Mouse (Mus musculus) limb, embryonic 14.5 days (tissue): Measurements from ENCODE around the gene Epha2. TPM values are rescaled to one million over a fixed set of nuclear protein-coding genes. Genes with fewer than 3 reads are reported as not detected.

ENCODE experiments used
- ATAC-seq: fragments of 200-750 bp; cut with Nextera tagmentation; 2 replicates; pipeline ENCODE4 v1.8.0; 2017; ENCODE audit warnings: low read depth, moderate number of reproducible peaks, moderate TSS enrichment; ENCODE audit not compliant: low FRiP score
- DNase-seq: peaks from one replicate; pipeline ENCODE4 v3.0.0-alpha.2; 2015; ENCODE audit warnings: low spot score
- H3K27ac ChIP-seq: fragments of 300-500 bp; sonication (generic); replicated peaks from 2 replicates; pipeline ENCODE4 v1.5.1; 2014; ENCODE audit warnings: low read depth, mild to moderate bottlenecking, low read length, moderate library complexity, mixed read lengths
- H3K27me3 ChIP-seq: fragments of 300-500 bp; sonication (generic); 2 replicates; pipeline ENCODE4 v1.6.1; 2014; ENCODE audit warnings: low read length, mixed read lengths; ENCODE audit not compliant: control insufficient read depth, insufficient read depth
- H3K36me3 ChIP-seq: fragments of 300-500 bp; sonication (generic); 2 replicates; pipeline ENCODE4 v1.6.1; 2014; ENCODE audit warnings: mild to moderate bottlenecking, low read length, moderate library complexity, mixed read lengths; ENCODE audit not compliant: control insufficient read depth, insufficient read depth
- H3K4me1 ChIP-seq: fragments of 300-500 bp; sonication (generic); 2 replicates; pipeline ENCODE4 v1.6.1; 2014; ENCODE audit warnings: antibody characterized with exemption, low read length, mixed read lengths; ENCODE audit not compliant: control insufficient read depth, insufficient read depth
- H3K4me2 ChIP-seq: fragments of 300-500 bp; sonication (generic); replicated peaks from 2 replicates; pipeline ENCODE4 v1.6.1; 2014; ENCODE audit warnings: low read depth, mild to moderate bottlenecking, low read length, moderate library complexity; ENCODE audit not compliant: severe bottlenecking
- H3K4me3 ChIP-seq: fragments of 300-500 bp; sonication (generic); replicated peaks from 2 replicates; pipeline ENCODE4 v1.5.1; 2014; ENCODE audit warnings: low read length
- H3K9ac ChIP-seq: fragments of 300-500 bp; sonication (generic); 2 replicates; pipeline ENCODE4 v1.6.1; 2014; ENCODE audit warnings: mild to moderate bottlenecking, low read depth, low read length, moderate library complexity; ENCODE audit not compliant: severe bottlenecking
- H3K9me3 ChIP-seq: fragments of 300-500 bp; sonication (generic); 2 replicates; pipeline ENCODE4 v1.6.1; 2016; ENCODE audit warnings: low read length; ENCODE audit not compliant: control insufficient read depth
- POLR2A ChIP-seq: fragments of 200-500 bp; IDR thresholded peaks from 2 replicates; pipeline ENCODE4 v1.8.0; 2012; ENCODE audit warnings: inconsistent platforms, mild to moderate bottlenecking, moderate library complexity, borderline replicate concordance; ENCODE audit not compliant: insufficient read depth, insufficient read length; ENCODE audit errors: extremely low read depth
- WGBS: fragments of 180-500 bp; shearing (Covaris S2); extraction: QIAGEN DNeasy Blood & Tissue Kit; methylation state at CpG from one replicate; pipeline ENCODE4 v1.1.7; 2014; 5-methylcytosine and 5-hydroxymethylcytosine counted together
- polyA plus RNA-seq, 2 experiments: library from polyadenylated mRNA; depleted of rRNA in 1 of 2; stranded (reverse) in 1 of 2; unstranded in 1 of 2; fragments of >200 nt; fragmentation: Nextera tagmentation in 1 of 2; extraction: Ambion mirVana in 1 of 2; gene quantifications; 2 replicates each; pipeline versions ENCODE4 v1.2.1 to v1.2.3; 2012 to 2014

Gene Epha2
- polyA plus RNA-seq, 2 experiments, result 2.2 to 9.4 TPM

DNA sequence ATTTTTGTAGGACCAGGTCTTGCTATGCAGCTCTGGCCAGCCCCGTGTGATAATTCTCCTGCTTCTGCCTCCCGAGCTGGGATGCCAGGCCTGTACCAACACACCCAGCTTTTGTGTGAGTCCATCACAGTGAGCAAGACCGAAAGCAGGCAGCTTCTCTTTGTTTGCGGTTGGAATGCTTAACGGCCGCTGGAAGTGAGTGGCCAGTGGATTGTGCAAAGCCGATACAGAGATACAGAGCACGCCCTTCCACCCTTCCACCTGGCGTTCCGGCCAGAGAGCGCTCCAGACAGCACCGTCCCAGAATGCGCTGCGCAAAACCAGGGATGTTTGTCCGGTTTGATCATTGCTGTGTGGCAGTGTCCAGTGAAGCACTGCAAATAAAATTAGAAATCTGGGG is 21.7 kb upstream of the Epha2 start:
- Histone ChIP-seq H3K9me3 (no peaks in the 10 kb centered on the region), H3K4me2 (no peak overlapping the region), H3K27me3 (no peaks in the 10 kb centered on the region), H3K4me1 (peaks cover 10% of the 10 kb centered on the region; the same call in 1 of the 2 replicates), H3K36me3 (no peaks in the 10 kb centered on the region), H3K4me3 (no peak overlapping the region), H3K9ac (no peak overlapping the region), H3K27ac (no peak overlapping the region)
- ATAC-seq, result no peak
- 73% methylated on average over 15 of the region's 15 CpGs for WGBS
- TF ChIP-seq POLR2A, result no peak
- no peak for DNase-seq

DNA sequence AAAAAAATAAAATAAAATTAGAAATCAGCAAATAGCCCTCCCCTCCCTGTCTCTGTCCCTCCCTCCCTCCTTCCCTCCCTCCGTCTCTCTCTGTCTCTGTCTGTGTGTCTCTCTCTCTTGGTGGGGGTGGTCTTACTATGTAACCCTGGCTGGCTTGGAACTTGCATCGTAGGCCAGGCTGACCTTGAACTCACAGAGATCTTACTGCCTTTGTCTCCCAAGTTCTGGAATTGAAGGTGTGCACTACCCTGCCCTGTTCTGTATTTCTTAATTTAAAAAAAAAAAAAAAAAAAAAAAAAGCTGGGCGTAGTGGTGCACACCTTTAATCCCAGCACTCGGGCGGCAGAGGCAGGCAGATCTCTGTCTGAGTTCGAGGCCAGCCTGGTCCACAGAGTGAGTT is 21.3 kb upstream of the Epha2 start:
- no peak overlapping the region for H3K27ac ChIP-seq
- H3K27me3 ChIP-seq, result no peaks in the 10 kb centered on the region
- H3K4me2 ChIP-seq, result no peak overlapping the region
- H3K4me3 ChIP-seq, result no peak overlapping the region
- DNase-seq (no peak), ATAC-seq (no peak)
- TF ChIP-seq POLR2A, result no peak
- WGBS, result 84% methylated on average over 6 of the region's 6 CpGs
- H3K36me3 ChIP-seq, result no peaks in the 10 kb centered on the region
- H3K4me1 ChIP-seq, result peaks cover 10% of the 10 kb centered on the region; the same call in 1 of the 2 replicates
- H3K9me3 ChIP-seq, result no peaks in the 10 kb centered on the region
- H3K9ac ChIP-seq, result no peak overlapping the region

- H3K27ac ChIP-seq, result no peak overlapping the region
- ATAC-seq, result no peak
These were observed 20.6 kb upstream of the Epha2 start for GRCm38 (mm10) chr4:141280471-141280870.

GRCm38 (mm10) chr4:141281153-141281552 is 19.9 kb upstream of the Epha2 start:
- H3K4me3 ChIP-seq, result no peak overlapping the region
- WGBS, result 28% methylated on average over 6 of the region's 6 CpGs
- no peak overlapping the region for H3K27ac ChIP-seq

More at GRCm38 (mm10) chr4:141280471-141280870, 20.6 kb upstream of the Epha2 start:
- Histone ChIP-seq H3K9me3 (no peaks in the 10 kb centered on the region), H3K4me1 (peaks cover 10% of the 10 kb centered on the region; the same call in 1 of the 2 replicates), H3K4me2 (no peak overlapping the region), H3K27me3 (no peaks in the 10 kb centered on the region), H3K9ac (no peak overlapping the region), H3K4me3 (no peak overlapping the region), H3K36me3 (no peaks in the 10 kb centered on the region)
- DNase-seq, result no peak
- 83% methylated on average over 1 of the region's 1 CpGs for WGBS
- TF ChIP-seq POLR2A, result no peak

DNA sequence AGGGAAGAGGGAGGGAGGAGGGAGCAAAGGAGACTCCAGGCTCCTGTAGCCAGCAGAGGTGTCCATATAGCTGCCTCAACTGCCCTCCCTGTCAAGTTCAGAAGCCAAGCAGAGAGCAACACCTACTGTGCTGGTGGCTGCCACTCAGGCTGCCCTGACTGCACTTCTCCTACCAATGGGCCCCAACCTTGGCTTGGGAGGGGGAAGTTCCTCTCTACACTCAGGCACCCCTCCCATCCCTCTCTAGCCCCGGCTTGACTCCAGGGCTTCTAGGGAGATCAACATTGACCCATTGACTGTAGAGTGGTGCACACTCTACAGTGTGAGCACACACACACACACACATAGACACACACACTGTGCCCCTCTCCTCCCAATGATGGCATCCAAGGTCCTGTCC is 19.5 kb upstream of the Epha2 start:
- ATAC-seq (no peak), DNase-seq (no peak)
- Histone ChIP-seq H3K9ac (no peak overlapping the region), H3K4me3 (no peak overlapping the region), H3K4me1 (peaks cover 10% of the 10 kb centered on the region; the same call in 1 of the 2 replicates), H3K36me3 (no peaks in the 10 kb centered on the region), H3K27ac (no peak overlapping the region), H3K9me3 (no peaks in the 10 kb centered on the region), H3K4me2 (no peak overlapping the region), H3K27me3 (no peaks in the 10 kb centered on the region)
- 50% methylated on average over 1 of the region's 1 CpGs for WGBS
- TF ChIP-seq POLR2A, result no peak

More at GRCm38 (mm10) chr4:141281153-141281552, 19.9 kb upstream of the Epha2 start:
- Histone ChIP-seq H3K4me1 (peaks cover 10% of the 10 kb centered on the region; the same call in 1 of the 2 replicates), H3K9me3 (no peaks in the 10 kb centered on the region), H3K27me3 (no peaks in the 10 kb centered on the region), H3K9ac (no peak overlapping the region), H3K36me3 (no peaks in the 10 kb centered on the region), H3K4me2 (no peak overlapping the region)
- no peak for DNase-seq
- no peak for TF ChIP-seq POLR2A
- no peak for ATAC-seq

DNA sequence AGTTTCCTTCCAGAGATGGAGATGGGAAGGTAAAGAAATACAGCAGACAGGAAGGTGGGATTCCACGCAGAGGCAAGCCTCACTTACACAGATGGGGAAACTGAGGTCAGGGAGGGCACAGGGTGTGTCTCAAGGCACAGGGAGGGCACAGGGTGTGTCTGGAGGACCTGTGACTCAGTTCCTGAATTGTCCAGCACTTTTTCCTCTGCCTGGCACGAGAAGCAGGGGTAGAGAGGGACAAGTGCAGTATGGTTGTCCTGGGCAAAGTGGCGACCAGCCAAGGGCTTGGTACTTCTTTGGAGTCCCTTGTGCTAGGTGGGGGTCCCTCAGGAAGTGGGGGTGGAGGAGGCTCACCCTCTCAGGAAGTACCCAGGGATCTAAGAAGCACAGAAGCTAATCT is 19.0 kb upstream of the Epha2 start:
- no peaks in the 10 kb centered on the region for H3K9me3 ChIP-seq
- ATAC-seq (no peak), DNase-seq (no peak)
- no peak overlapping the region for H3K27ac ChIP-seq
- no peaks in the 10 kb centered on the region for H3K36me3 ChIP-seq
- no peak for TF ChIP-seq POLR2A
- H3K9ac ChIP-seq, result no peak overlapping the region
- peaks cover 15% of the 10 kb centered on the region for H3K4me1 ChIP-seq
- no peak overlapping the region for H3K4me2 ChIP-seq
- 57% methylated on average over 3 of the region's 3 CpGs for WGBS
- no peaks in the 10 kb centered on the region for H3K27me3 ChIP-seq
- H3K4me3 ChIP-seq, result no peak overlapping the region
